Mouse (Mus musculus) liver, embryonic 12.5 days (tissue): ENCODE results near the gene Six2. TPM values are rescaled to one million over a fixed set of nuclear protein-coding genes. Genes with fewer than 3 reads are reported as not detected.

ENCODE experiments used
- polyA plus RNA-seq: library from polyadenylated mRNA; unstranded; fragments of >200 nt; fragmentation: Nextera tagmentation; extraction: Ambion mirVana; gene quantifications from 2 replicates; pipeline ENCODE4 v1.2.1, GENCODE M21; 2016

Gene Six2
- polyA plus RNA-seq, 1 experiment from 2014 or later: 0.11 TPM

Other genes with a start within 250 kb of the Six2 start
- not detected in 2 replicates for gene Six3, start 74.7 kb downstream of the Six2 start, polyA plus RNA-seq